Mouse (Mus musculus) intestine, embryonic 16.5 days (tissue): ENCODE results near the gene Cog7. TPM values are rescaled to one million over a fixed set of nuclear protein-coding genes. Genes with fewer than 3 reads are reported as not detected.

ENCODE experiments used
- ATAC-seq: fragments of 200-750 bp; cut with Nextera tagmentation; 2 replicates; pipeline ENCODE4 v1.8.0; 2017; ENCODE audit warnings: moderate TSS enrichment, moderate library complexity
- H3K27ac ChIP-seq: fragments of 300-500 bp; sonication (generic); 2 replicates; pipeline ENCODE4 v1.5.1; 2014; ENCODE audit warnings: mild to moderate bottlenecking, low read length
- H3K27me3 ChIP-seq: fragments of 300-500 bp; sonication (generic); replicated peaks from 2 replicates; pipeline ENCODE4 v1.6.1; 2014; ENCODE audit warnings: low read length, control low read depth, mixed read lengths; ENCODE audit not compliant: control insufficient read depth, insufficient read depth
- H3K36me3 ChIP-seq: fragments of 300-500 bp; sonication (generic); 2 replicates; pipeline ENCODE4 v1.6.1; 2014; ENCODE audit warnings: low read length, control low read depth; ENCODE audit not compliant: control insufficient read depth, insufficient read depth
- H3K4me1 ChIP-seq: fragments of 300-500 bp; sonication (generic); 2 replicates; pipeline ENCODE4 v1.6.1; 2014; ENCODE audit warnings: low read length, control low read depth, mixed read lengths; ENCODE audit not compliant: control insufficient read depth, insufficient read depth
- H3K4me2 ChIP-seq: fragments of 300-500 bp; sonication (generic); 2 replicates; pipeline ENCODE4 v1.6.1; 2014; ENCODE audit warnings: low read depth, low read length, control low read depth
- H3K4me3 ChIP-seq: fragments of 300-500 bp; sonication (generic); 2 replicates; pipeline ENCODE4 v1.5.1; 2014; ENCODE audit warnings: mild to moderate bottlenecking, low read length
- H3K9ac ChIP-seq: fragments of 300-500 bp; sonication (generic); 2 replicates; pipeline ENCODE4 v1.6.1; 2014; ENCODE audit warnings: low read depth, low read length
- H3K9me3 ChIP-seq: fragments of 300-500 bp; sonication (generic); 2 replicates; pipeline ENCODE4 v1.6.1; 2016; ENCODE audit warnings: low read length, control low read depth; ENCODE audit not compliant: control insufficient read depth
- WGBS: fragments of 180-500 bp; shearing (Covaris S2); extraction: QIAGEN DNeasy Blood & Tissue Kit; methylation state at CpG from one replicate; pipeline ENCODE4 v1.1.7; 2014; 5-methylcytosine and 5-hydroxymethylcytosine counted together
- polyA plus RNA-seq: library from polyadenylated mRNA; unstranded; fragments of >200 nt; fragmentation: Nextera tagmentation; extraction: Ambion mirVana; gene quantifications from 2 replicates; pipeline ENCODE4 v1.2.1, GENCODE M21; 2015

Cog7 gene
- 22.1 and 25.6 TPM in 2 replicates for polyA plus RNA-seq

DNA sequence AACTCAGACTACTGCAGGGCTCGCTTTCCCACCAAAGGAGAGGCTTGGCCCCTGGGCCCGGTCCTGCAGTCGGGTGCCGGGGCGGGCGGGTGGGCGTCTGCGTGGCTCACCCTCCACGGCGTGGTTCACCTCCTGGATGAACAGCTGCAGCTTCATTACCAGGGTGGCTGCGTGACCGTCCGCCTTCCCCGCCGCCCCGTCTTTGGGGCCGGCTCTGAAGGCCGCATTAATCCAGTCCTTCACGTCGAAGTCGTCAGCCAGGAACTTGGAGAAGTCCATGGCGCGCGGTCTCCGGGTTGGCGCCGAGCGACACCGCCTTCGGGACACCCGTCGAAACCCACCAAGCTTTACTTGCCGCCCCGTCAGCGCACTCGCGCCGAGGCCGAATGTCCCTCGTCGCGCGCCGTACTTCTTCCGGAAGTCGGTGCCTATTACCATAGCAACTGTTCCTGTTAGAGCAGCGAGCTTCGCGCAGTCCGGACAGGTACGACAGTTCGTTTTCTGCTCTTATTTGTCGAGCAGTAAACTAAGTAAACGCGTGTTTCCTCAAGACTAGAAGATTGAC is at the start of gene Cog7:
Cog7 (minus strand) TSS at position 405 of the 565 bp plus-strand sequence.
- peak within 1 kb of the TSS; percentile 84 for H3K4me3 ChIP-seq
- peak within 1 kb of the TSS; percentile 60 for H3K4me2 ChIP-seq
- ATAC-seq = peak; percentile 92
- H3K9ac ChIP-seq = peak within 1 kb of the TSS; percentile 86
- WGBS = under 1% methylated on average over 55 of the region's 55 CpGs
- H3K9me3 ChIP-seq = no peaks in the 10 kb centered on the region
- no peaks in the 10 kb centered on the region for H3K36me3 ChIP-seq
- no peaks in the 10 kb centered on the region for H3K27me3 ChIP-seq
- peaks cover 9% of the 10 kb centered on the region; the same call in 1 of the 2 replicates for H3K4me1 ChIP-seq
- H3K27ac ChIP-seq = no peak within 1 kb of the TSS

DNA sequence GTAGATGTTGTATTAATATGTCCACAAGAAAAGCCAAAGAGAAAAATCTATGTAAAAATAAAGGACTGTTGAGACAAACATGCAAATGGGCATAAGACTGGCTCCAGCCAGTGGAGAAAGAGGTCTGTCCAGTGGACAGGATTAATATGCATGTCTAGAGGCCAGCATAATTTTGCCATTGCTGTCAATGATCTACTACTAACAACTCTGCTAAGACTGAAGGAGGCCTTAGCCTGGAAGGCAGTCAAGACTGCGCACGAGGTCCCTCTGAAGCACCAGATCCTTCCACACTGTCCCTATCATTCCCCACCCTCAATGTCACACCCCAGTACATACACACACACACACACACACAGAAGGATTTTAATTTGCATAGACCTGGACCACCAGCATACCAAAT is 40.6 kb upstream of the Cog7 start:
- H3K27me3 ChIP-seq = no peaks in the 10 kb centered on the region
- no peak overlapping the region for H3K4me2 ChIP-seq
- no peak overlapping the region for H3K9ac ChIP-seq
- no peaks in the 10 kb centered on the region for H3K36me3 ChIP-seq
- no peak overlapping the region for H3K27ac ChIP-seq
- H3K4me1 ChIP-seq = peaks cover 19% of the 10 kb centered on the region; the same call in 1 of the 2 replicates
- WGBS = 92% methylated on average over 2 of the region's 2 CpGs
- H3K9me3 ChIP-seq = no peaks in the 10 kb centered on the region
- ATAC-seq = no peak
- no peak overlapping the region for H3K4me3 ChIP-seq

DNA sequence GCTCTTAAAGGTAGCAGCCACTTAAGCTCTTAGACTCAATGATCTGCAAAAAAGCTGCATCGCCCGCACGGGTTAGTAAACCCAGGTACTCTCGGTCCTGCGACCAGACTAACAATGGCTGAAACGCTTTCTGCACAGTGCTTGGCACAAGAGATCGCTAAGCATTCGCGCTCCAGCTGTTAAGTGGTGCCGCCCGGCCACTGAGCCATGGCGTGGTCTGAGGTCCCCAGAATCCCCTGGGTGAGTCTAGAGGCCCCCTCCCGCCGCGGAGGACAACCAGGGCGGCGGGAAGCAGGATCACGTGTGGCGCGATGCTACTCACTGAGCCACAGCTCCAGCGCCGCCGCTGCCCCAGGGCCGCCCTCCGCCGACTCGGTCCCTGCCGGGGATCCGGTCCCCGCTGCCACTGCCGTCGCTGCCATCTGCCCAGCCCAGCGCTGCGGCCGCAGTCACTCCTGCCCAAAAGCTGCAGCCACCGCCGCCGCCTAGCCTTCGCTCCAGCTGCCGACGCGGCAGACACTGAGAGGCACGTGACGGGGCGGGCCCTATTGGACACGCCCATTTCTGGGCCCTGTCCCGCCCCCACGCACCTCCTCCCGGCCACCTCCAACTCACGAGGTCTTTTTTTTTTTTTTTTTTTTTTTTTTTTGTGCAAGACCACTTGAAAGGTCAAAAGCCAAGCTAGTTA is 39.3 kb upstream of the Cog7 start, which contains the start of gene Gga2:
Gga2 (minus strand) TSS at position 556 of the 688 bp plus-strand sequence.
- no peaks in the 10 kb centered on the region for H3K27me3 ChIP-seq
- WGBS = under 1% methylated on average over 50 of the region's 50 CpGs
- ATAC-seq = peak; percentile 78

DNA sequence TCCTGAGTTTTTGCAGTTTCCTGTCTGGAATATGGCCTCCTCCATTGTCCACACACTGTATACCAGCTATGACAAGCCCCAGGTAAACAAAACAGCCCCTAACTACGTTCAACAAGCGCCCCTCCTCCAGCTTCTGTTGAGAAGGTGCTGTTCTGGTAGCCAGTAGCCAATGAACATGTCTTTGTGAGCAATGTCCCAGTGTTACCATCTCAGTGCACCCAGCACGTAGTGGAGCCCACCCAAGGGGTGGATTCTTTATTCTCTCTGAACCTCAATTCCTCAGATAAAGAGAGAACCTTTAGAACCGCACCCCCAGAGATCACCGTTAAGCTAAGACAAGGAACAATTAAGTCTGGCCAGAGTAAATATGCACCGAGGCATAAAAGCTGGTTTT is 38.8 kb upstream of the Cog7 start:
- Histone ChIP-seq H3K4me2 (peak overlapping the region; percentile 85), H3K4me3 (peak overlapping the region; percentile 82), H3K4me1 (peaks cover 33% of the 10 kb centered on the region), H3K36me3 (no peaks in the 10 kb centered on the region), H3K27me3 (no peaks in the 10 kb centered on the region), H3K27ac (peak overlapping the region; percentile 68), H3K9me3 (no peaks in the 10 kb centered on the region), H3K9ac (peak overlapping the region; percentile 87)
- peak; percentile 21 for ATAC-seq
- WGBS = 5% methylated on average over 6 of the region's 6 CpGs

More for the DNA sequence above, 39.3 kb upstream of the Cog7 start, which contains the start of gene Gga2:
- Histone ChIP-seq H3K36me3 (no peaks in the 10 kb centered on the region), H3K4me3 (peak within 1 kb of the TSS; percentile 82), H3K9me3 (no peaks in the 10 kb centered on the region), H3K4me2 (peak within 1 kb of the TSS; percentile 85), H3K4me1 (peaks cover 28% of the 10 kb centered on the region), H3K27ac (peak within 1 kb of the TSS; percentile 68), H3K9ac (peak within 1 kb of the TSS; percentile 87)

DNA sequence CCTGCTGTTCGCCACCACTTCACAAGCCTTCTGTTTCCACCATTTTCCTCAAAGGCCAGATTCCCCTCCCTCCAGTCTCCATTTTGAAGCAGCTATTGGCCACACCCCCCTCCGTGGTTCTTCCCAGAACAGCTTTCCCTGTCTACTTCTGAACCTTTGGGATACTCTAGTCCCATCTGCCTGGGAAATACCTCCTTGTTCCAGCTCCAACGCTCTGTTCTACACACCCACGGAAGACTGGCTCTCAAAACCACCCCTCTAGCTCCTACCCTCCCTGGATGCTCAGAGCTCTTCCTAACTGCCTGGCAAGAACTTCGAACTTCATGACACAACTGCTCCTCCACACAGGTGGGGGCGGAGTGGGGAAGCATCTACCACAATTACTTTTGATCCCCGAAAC is 37.5 kb upstream of the Cog7 start:
- no peaks in the 10 kb centered on the region for H3K9me3 ChIP-seq
- H3K27ac ChIP-seq = no peak overlapping the region
- H3K36me3 ChIP-seq = no peaks in the 10 kb centered on the region
- no peaks in the 10 kb centered on the region for H3K27me3 ChIP-seq
- peak overlapping the region; percentile 85; the same call in 1 of the 2 replicates for H3K4me2 ChIP-seq
- WGBS = 87% methylated on average over 7 of the region's 7 CpGs
- no peak for ATAC-seq
- peak overlapping the region; percentile 82 for H3K4me3 ChIP-seq
- no peak overlapping the region for H3K9ac ChIP-seq
- H3K4me1 ChIP-seq = peaks cover 42% of the 10 kb centered on the region

DNA sequence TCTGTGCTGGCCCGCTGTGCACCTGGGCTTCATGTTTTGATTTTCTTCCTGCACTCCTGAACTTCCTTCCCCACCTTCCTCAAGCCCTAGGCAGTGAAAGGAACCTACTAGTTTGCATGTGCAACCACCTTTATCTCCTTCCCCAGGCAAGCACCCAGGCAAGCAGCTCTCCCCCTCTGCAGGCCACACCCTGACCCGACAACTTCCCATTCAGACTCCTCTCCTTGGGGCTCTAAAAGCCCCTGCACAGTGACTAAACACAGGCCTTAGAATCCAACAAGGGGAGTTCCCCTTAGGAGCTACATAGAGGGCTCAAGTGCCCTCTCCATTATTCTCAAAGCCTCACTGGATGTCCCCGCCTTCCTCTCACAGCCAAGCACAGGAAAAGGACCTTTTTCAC is 36.7 kb upstream of the Cog7 start:
- Histone ChIP-seq H3K27ac (0 out of 2 replicates have a peak overlapping the region, but pooled peaks have one; percentile 34), H3K9me3 (no peaks in the 10 kb centered on the region), H3K27me3 (no peaks in the 10 kb centered on the region), H3K4me1 (peaks cover 42% of the 10 kb centered on the region), H3K36me3 (no peaks in the 10 kb centered on the region), H3K4me3 (0 out of 2 replicates have a peak overlapping the region, but pooled peaks have one; percentile 82), H3K9ac (no peak overlapping the region), H3K4me2 (0 out of 2 replicates have a peak overlapping the region, but pooled peaks have one; percentile 13)
- 62% methylated on average over 3 of the region's 3 CpGs for WGBS
- ATAC-seq = 0 out of 2 replicates have a peak, but pooled peaks have one; percentile 21

DNA sequence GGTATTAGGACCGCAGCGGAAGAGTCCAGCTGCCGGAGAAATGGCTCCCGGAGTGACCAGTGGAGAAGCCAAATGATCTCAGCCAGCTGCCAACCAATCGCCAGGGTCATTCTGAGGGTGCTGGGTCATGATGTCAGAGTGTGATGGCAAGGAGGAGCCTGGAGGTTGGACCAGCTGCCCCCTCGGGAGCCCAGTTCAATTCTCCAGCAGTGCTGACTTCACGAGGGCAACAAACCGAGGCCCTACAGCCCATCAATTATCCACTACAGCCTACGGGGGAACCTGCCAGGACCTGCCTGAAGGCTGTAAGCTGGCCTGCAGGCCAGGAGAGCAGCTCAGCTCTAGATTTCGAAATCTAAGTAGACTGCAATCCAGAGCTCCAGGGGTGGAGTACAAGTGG is 34.2 kb upstream of the Cog7 start:
- peak overlapping the region; percentile 41 for H3K4me2 ChIP-seq

DNA sequence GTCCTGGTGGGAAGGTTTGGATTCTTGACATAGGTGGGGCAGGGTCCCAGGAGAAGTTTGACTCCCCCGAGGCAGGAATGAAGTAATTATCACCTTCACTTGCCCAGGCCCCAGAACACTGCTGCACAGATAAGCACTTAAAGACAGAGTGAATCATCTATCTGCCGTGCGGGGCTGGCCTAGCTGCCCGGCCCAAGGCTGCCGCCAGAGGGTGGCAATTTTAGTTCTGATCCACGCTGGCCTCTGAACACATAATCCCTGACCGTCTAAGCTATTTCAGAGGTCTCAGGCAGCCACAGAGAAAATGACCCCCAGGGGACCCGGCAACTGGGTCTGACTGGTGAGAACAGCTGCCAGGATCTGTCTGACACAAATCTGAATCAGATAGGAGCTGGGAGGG is 33.6 kb upstream of the Cog7 start:
- H3K27ac ChIP-seq = peak overlapping the region; percentile 79
- peak; percentile 59 for ATAC-seq
- H3K9ac ChIP-seq = peak overlapping the region; percentile 55
- H3K4me1 ChIP-seq = peaks cover 42% of the 10 kb centered on the region
- H3K36me3 ChIP-seq = peaks cover 16% of the 10 kb centered on the region; the same call in 1 of the 2 replicates
- H3K4me2 ChIP-seq = peak overlapping the region; percentile 41; the same call in 1 of the 2 replicates
- no peaks in the 10 kb centered on the region for H3K9me3 ChIP-seq
- H3K4me3 ChIP-seq = peak overlapping the region; percentile 15; the same call in 1 of the 2 replicates
- no peaks in the 10 kb centered on the region for H3K27me3 ChIP-seq
- 29% methylated on average over 8 of the region's 8 CpGs for WGBS

More for the DNA sequence above, 34.2 kb upstream of the Cog7 start:
- Histone ChIP-seq H3K9ac (peak overlapping the region; percentile 55), H3K27ac (peak overlapping the region; percentile 79), H3K4me3 (peak overlapping the region; percentile 15; the same call in 1 of the 2 replicates), H3K36me3 (peaks cover 11% of the 10 kb centered on the region; the same call in 1 of the 2 replicates), H3K4me1 (peaks cover 42% of the 10 kb centered on the region), H3K9me3 (no peaks in the 10 kb centered on the region), H3K27me3 (no peaks in the 10 kb centered on the region)
- ATAC-seq = no peak; the same call in 1 of the 2 replicates
- WGBS = 35% methylated on average over 10 of the region's 10 CpGs

DNA sequence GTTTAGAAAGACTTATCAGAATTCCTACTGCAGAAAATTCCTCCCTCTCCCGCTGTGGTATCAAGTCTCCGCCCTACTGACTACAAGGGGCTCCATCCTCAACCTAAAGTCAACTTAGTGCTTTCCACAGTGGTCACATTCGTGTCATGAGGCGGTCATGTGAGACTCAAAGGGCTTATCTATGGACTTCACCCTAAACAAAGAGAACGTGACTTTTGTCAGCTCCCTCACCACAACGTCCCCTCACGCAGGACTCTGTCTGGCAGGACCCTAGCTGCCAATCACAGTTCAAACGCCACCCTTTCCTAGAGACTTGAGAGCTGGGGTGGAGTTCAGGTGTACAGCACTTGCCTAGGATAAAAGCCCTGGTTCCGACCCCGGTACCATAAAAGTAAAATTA is 31.4 kb upstream of the Cog7 start:
- Histone ChIP-seq H3K4me2 (no peak overlapping the region), H3K4me1 (peaks cover 28% of the 10 kb centered on the region), H3K27ac (0 out of 2 replicates have a peak overlapping the region, but pooled peaks have one; percentile 57), H3K27me3 (no peaks in the 10 kb centered on the region), H3K36me3 (peaks cover 27% of the 10 kb centered on the region), H3K9ac (no peak overlapping the region), H3K9me3 (no peaks in the 10 kb centered on the region), H3K4me3 (no peak overlapping the region)
- peak; percentile 79 for ATAC-seq
- 69% methylated on average over 10 of the region's 10 CpGs for WGBS
